Mouse (Mus musculus) heart, embryonic 15.5 days (tissue): Measurements from ENCODE around the gene Pfkfb3. TPM values are rescaled to one million over a fixed set of nuclear protein-coding genes. Genes with fewer than 3 reads are reported as not detected.

ENCODE experiments used
- ATAC-seq: fragments of 200-750 bp; cut with Nextera tagmentation; replicated peaks from 2 replicates; pipeline ENCODE4 v1.8.0; 2017; ENCODE audit warnings: low read depth, moderate TSS enrichment; ENCODE audit not compliant: insufficient number of reproducible peaks, insufficient read depth, low FRiP score
- H3K27ac ChIP-seq: fragments of 300-500 bp; sonication (generic); 2 replicates; pipeline ENCODE4 v1.5.1; 2015; ENCODE audit warnings: mild to moderate bottlenecking, inconsistent platforms
- H3K27me3 ChIP-seq: fragments of 300-500 bp; sonication (generic); 2 replicates; pipeline ENCODE4 v1.6.1; 2015; ENCODE audit warnings: inconsistent platforms
- H3K36me3 ChIP-seq: fragments of 300-500 bp; sonication (generic); 2 replicates; pipeline ENCODE4 v1.6.1; 2015; ENCODE audit warnings: mild to moderate bottlenecking, inconsistent platforms
- H3K4me1 ChIP-seq: fragments of 300-500 bp; sonication (generic); replicated peaks from 2 replicates; pipeline ENCODE4 v1.6.1; 2015; ENCODE audit warnings: inconsistent platforms
- H3K4me2 ChIP-seq: fragments of 300-500 bp; sonication (generic); 2 replicates; pipeline ENCODE4 v1.6.1; 2015; ENCODE audit warnings: inconsistent platforms, mild to moderate bottlenecking, moderate library complexity
- H3K4me3 ChIP-seq: fragments of 300-500 bp; sonication (generic); 2 replicates; pipeline ENCODE4 v1.5.1; 2015; ENCODE audit warnings: mild to moderate bottlenecking, inconsistent platforms
- H3K9ac ChIP-seq: fragments of 300-500 bp; sonication (generic); 2 replicates; pipeline ENCODE4 v1.6.1; 2015; ENCODE audit warnings: mild to moderate bottlenecking, inconsistent platforms
- H3K9me3 ChIP-seq: fragments of 300-500 bp; sonication (generic); replicated peaks from 2 replicates; pipeline ENCODE4 v1.6.1; 2016; ENCODE audit warnings: inconsistent platforms
- WGBS: fragments of 180-500 bp; shearing (Covaris S2); methylation state at CpG from one replicate; pipeline ENCODE4 v1.1.7; 2015; ENCODE audit warnings: mixed read lengths; 5-methylcytosine and 5-hydroxymethylcytosine counted together
- polyA plus RNA-seq: library from polyadenylated mRNA; unstranded; fragments of >200 nt; fragmentation: Nextera tagmentation; extraction: Ambion mirVana; gene quantifications from 2 replicates; pipeline ENCODE4 v1.2.1, GENCODE M21; 2015

Pfkfb3 gene
- polyA plus RNA-seq, 1 experiment from 2014 or later, result 9.8 TPM

DNA sequence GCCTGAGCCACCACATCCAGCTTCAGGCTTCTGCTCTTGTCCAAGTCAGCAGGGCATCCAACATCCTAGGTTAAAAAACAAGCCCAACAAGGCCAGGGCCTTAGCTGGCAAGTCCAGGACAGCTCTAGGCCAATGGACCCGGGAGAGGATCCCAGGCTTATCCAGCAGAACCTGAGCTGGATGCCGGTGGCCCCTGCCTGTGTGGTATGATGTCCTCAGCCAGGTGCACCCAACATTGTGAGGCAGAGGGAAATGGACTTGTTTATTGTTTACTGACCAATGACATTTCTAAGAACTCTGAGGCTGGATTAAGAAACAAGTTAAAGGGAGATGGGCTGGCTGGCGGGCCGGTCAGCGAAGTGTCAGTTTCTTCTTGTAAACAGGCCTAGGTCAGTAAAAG is 27.8 kb downstream of the Pfkfb3 start:
- H3K27me3 ChIP-seq, result no peaks in the 10 kb centered on the region
- H3K9ac ChIP-seq, result no peak overlapping the region
- no peak for ATAC-seq
- H3K27ac ChIP-seq, result no peak overlapping the region
- H3K4me1 ChIP-seq, result 0 out of 2 replicates have a peak, but pooled peaks cover 7% of the 10 kb centered on the region
- H3K4me2 ChIP-seq, result no peak overlapping the region
- H3K4me3 ChIP-seq, result no peak overlapping the region
- 85% methylated on average over 5 of the region's 5 CpGs for WGBS
- no peaks in the 10 kb centered on the region for H3K9me3 ChIP-seq
- H3K36me3 ChIP-seq, result no peaks in the 10 kb centered on the region

DNA sequence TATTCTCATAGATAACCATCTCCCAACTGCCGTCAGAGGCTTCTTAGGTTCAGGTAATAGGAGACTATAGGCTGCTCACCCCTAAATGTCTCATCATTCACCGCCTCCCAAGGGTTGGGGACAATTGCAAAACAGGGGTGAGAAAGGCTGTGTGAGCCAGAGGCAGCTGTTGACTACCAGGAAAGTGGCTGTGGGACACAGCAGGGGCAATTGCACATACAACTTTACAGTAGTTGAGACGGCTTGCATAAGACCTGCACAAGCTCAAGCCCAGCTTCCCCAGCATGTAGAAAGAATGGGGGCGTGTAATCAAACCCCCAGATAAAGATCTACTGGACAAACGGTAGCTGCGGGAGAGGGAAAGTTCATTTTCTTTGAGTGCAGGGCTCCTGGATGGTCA is 29.1 kb downstream of the Pfkfb3 start:
- Histone ChIP-seq H3K9me3 (no peaks in the 10 kb centered on the region), H3K27ac (no peak overlapping the region), H3K4me1 (0 out of 2 replicates have a peak, but pooled peaks cover 5% of the 10 kb centered on the region), H3K4me2 (no peak overlapping the region), H3K9ac (no peak overlapping the region), H3K27me3 (no peaks in the 10 kb centered on the region), H3K36me3 (no peaks in the 10 kb centered on the region), H3K4me3 (no peak overlapping the region)
- ATAC-seq, result no peak
- 69% methylated on average over 6 of the region's 6 CpGs for WGBS

DNA sequence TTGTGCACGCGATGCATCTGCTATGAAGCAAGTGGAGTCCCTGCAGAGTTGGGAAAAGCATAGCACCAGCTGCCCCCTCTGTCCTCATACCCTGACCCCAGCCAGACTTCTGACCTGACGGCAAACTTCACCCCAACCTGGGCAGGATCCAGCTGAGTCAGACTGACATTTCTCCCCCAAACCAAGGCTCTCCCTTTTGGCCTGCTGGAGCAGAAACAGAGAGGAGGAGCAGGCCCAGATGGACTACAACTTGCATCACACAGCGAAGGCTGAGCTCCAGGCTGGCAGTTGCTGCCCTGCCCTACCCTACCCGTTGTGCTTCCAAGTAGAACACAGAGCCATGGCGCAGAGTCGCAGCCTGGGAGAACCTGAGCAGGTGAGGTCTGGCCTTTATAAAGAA is 32.1 kb downstream of the Pfkfb3 start:
- no peak overlapping the region for H3K4me3 ChIP-seq
- no peaks in the 10 kb centered on the region for H3K27me3 ChIP-seq
- 90% methylated on average over 7 of the region's 7 CpGs for WGBS
- no peak for ATAC-seq
- H3K9me3 ChIP-seq, result no peaks in the 10 kb centered on the region
- H3K27ac ChIP-seq, result no peak overlapping the region
- H3K4me2 ChIP-seq, result no peak overlapping the region
- H3K9ac ChIP-seq, result no peak overlapping the region
- H3K36me3 ChIP-seq, result no peaks in the 10 kb centered on the region
- 0 out of 2 replicates have a peak, but pooled peaks cover 5% of the 10 kb centered on the region for H3K4me1 ChIP-seq

DNA sequence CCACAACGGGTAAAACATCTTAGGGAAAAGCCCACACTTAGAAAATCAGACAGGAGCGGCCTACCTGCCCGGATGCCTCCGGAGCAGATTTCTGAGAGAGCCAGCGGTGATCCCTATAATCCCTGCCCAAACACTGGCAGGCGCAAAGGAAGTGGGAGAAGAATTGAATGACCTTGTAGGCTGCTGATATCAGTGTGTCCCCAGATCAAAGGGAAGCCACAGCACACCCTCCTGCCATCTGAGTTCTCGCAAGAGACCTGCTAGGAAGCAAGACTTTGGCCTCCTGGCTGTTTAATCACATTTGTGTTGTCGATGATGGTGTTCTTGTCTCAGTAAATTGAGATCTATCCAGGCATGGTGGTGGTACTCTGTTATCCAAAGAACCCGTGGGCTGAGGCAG is 33.1 kb downstream of the Pfkfb3 start:
- Histone ChIP-seq H3K27me3 (no peaks in the 10 kb centered on the region), H3K9me3 (no peaks in the 10 kb centered on the region), H3K36me3 (no peaks in the 10 kb centered on the region), H3K27ac (no peak overlapping the region), H3K4me2 (no peak overlapping the region), H3K4me3 (no peak overlapping the region), H3K9ac (no peak overlapping the region), H3K4me1 (0 out of 2 replicates have a peak, but pooled peaks cover 5% of the 10 kb centered on the region)
- no peak for ATAC-seq
- 65% methylated on average over 9 of the region's 9 CpGs for WGBS

DNA sequence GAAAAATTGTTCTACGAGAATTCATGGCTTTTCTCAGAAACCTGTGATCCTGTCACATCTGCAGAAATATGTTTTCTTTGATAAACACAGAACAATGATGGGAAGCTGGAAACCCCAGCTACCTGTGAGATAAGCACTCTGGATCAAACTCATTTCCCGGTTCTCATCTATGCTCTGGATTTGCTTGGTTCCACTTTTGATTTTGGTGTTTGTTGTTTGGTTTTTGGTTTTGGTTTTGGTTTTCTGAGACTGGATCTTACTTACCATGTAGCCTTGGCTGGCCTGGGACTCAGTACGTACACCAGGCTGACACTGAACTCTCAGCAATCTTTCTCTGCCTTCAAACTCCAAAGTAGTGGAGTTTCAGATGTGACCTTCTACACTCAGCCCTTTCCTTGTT is 38.0 kb downstream of the Pfkfb3 start:
- no peak for ATAC-seq
- WGBS, result 68% methylated on average over 3 of the region's 3 CpGs

DNA sequence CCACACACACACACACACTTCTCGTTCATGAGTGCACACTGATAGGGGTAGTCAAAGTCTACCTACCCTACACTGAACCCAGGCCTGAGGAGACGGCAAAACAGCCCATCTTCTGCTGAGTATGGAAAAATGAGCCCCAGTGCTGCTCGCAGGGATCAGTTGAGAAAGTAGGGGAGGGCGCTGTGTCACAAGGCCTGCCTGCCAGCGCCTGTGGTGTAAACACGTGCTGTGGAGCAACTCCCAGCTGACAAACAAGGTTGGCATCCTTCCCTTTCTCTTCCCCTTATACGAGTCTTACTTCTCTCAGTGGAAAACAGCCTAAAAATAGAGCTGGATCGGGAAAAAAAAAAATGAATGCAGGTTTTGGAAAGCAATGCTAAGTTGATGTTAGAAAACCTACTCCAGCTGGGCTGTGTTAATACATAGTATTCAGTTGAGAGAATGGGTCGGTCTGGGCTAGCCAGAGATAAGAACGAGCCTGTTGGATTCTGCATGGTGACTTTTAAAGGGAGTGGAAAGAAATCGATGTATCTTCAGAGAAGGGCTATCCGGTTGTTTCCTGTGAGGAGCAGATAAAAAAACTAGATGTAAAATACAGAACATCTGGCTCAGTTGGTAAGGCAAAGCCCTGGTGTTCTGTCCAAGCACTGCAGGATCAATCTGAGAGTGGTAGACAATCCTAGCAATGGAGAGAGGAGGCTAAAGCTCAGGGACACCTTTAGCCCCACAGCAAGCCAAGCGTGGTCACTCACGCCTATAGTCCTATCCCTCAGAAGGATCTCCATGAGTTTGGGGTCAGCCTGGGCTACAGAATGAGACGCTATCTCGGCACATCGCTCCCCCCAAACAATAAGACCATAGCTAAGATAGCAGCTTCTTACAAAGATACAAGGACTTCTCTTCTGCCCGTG is 40.6 kb downstream of the Pfkfb3 start:
- peaks cover 9% of the 10 kb centered on the region for H3K4me1 ChIP-seq
- no peaks in the 10 kb centered on the region for H3K27me3 ChIP-seq
- no peaks in the 10 kb centered on the region for H3K36me3 ChIP-seq
- peak overlapping the region; percentile 47 for H3K27ac ChIP-seq
- WGBS, result 50% methylated on average over 18 of the region's 18 CpGs
- H3K4me3 ChIP-seq, result no peak overlapping the region
- H3K9me3 ChIP-seq, result no peaks in the 10 kb centered on the region
- no peak overlapping the region for H3K9ac ChIP-seq
- peak; percentile 66; the same call in 1 of the 2 replicates for ATAC-seq
- peak overlapping the region; percentile 27 for H3K4me2 ChIP-seq

More for the DNA sequence above, 38.0 kb downstream of the Pfkfb3 start:
- Histone ChIP-seq H3K27ac (no peak overlapping the region), H3K4me3 (no peak overlapping the region), H3K4me2 (no peak overlapping the region), H3K27me3 (no peaks in the 10 kb centered on the region), H3K36me3 (no peaks in the 10 kb centered on the region), H3K9me3 (no peaks in the 10 kb centered on the region), H3K4me1 (peaks cover 9% of the 10 kb centered on the region), H3K9ac (no peak overlapping the region)

DNA sequence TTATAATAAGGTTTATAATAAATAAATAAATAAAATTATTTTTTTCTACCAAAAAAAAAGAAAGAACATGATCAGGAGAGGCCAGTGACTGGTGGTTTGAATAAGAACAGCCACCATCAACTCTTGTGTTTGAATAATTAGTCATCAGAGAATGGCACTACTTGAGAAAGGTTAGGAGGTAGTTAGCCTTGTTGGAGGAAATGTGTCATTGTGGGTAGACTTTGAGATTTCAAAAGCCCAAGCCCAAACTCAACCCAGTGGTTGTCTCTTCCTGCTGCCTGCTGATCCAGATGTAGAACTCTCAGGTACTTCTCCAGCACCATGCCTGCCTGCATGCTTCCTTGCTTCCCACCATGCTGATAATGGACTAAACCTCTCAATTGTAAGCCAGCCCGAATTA is 41.8 kb downstream of the Pfkfb3 start:
- Histone ChIP-seq H3K27me3 (no peaks in the 10 kb centered on the region), H3K36me3 (no peaks in the 10 kb centered on the region)
- 80% methylated on average over 1 of the region's 1 CpGs for WGBS

DNA sequence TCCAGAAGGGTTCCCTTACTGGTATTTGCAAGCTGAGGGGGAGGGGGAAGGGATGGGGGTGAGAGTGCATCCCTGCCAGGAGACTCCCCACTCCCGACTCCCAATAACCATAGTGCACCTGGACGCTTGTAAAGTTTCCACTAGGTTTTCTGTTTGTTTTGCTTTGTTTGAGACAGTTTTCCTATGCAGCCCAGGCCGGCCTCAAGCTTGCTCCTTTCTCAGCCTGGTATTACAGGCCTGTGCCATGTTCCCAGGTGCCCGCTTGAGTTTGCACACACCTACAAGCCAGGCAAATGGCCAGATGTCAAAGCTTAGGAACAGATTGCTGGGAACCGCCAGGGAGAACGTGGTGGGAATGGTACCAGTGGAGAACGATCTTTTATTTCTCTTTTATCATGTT is 50.1 kb downstream of the Pfkfb3 start:
- Histone ChIP-seq H3K9ac (peak overlapping the region; percentile 40), H3K9me3 (no peaks in the 10 kb centered on the region), H3K36me3 (no peaks in the 10 kb centered on the region), H3K27ac (peak overlapping the region; percentile 92; the same call in 1 of the 2 replicates), H3K4me3 (peak overlapping the region; percentile 61), H3K4me1 (peaks cover 28% of the 10 kb centered on the region), H3K4me2 (peak overlapping the region; percentile 88), H3K27me3 (no peaks in the 10 kb centered on the region)
- 37% methylated on average over 7 of the region's 7 CpGs for WGBS
- ATAC-seq, result no peak

More for the DNA sequence above, 41.8 kb downstream of the Pfkfb3 start:
- H3K4me1 ChIP-seq, result peaks cover 9% of the 10 kb centered on the region
- H3K27ac ChIP-seq, result no peak overlapping the region
- no peak overlapping the region for H3K4me2 ChIP-seq
- no peaks in the 10 kb centered on the region for H3K9me3 ChIP-seq
- H3K9ac ChIP-seq, result no peak overlapping the region
- ATAC-seq, result no peak
- no peak overlapping the region for H3K4me3 ChIP-seq

DNA sequence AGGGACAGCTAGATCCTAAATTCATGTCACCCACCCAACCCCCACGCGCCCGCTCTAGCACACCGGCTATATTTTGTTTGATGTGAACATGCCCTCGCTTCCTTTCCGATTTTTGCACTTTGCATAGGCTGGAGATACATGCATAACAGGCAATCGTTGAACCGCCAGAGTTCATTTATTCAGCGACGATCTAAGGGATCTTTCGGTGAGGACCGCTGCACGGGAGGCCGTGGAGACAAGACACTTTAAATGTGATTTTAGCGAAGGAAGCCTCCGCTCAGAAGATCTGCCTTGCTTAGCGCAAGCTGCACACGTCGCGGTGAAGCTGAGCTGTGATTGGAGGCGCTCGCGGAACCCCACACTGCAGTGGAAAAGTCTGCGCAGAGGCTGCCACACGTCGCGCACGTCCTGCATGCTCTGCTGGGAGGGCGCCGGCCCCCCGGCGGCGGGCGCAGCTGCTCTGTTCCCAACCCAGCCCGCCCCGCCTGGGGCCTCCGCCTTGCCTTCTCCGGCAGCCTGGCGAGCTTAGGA is 50.9 kb downstream of the Pfkfb3 start:
- H3K9me3 ChIP-seq, result no peaks in the 10 kb centered on the region
- peak overlapping the region; percentile 92 for H3K27ac ChIP-seq
- peak overlapping the region; percentile 88 for H3K4me2 ChIP-seq
- no peaks in the 10 kb centered on the region for H3K36me3 ChIP-seq
- WGBS, result under 1% methylated on average over 39 of the region's 39 CpGs
- H3K27me3 ChIP-seq, result no peaks in the 10 kb centered on the region
- H3K4me1 ChIP-seq, result peaks cover 28% of the 10 kb centered on the region
- peak overlapping the region; percentile 61 for H3K4me3 ChIP-seq
- peak overlapping the region; percentile 40 for H3K9ac ChIP-seq
- ATAC-seq, result peak; percentile 80

DNA sequence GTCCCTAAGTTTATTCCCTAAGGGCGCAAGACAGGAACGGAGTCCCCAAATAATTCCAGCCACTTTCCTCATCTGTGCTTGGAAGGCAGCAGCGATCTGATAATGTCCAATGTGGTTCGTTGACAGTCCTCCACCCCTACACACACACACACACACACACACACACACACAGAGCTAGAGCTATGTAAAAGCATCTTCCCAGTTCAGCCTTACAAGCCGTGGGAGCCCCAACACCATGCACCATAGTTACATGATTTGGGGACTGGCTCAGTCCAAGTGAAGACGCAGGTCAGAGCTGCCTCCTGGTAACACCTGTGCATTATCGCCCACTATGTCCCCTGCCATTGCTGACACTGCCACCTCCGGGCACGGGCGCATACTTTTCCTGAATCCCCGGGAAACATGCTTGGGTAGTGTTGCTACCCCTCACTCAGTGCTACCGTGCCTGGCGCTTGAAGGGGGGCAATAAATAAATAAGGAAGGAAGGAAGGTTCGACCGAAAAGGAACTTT is 51.6 kb downstream of the Pfkfb3 start:
- Histone ChIP-seq H3K4me3 (peak overlapping the region; percentile 61), H3K36me3 (no peaks in the 10 kb centered on the region), H3K9ac (peak overlapping the region; percentile 40), H3K27me3 (no peaks in the 10 kb centered on the region), H3K9me3 (no peaks in the 10 kb centered on the region), H3K27ac (peak overlapping the region; percentile 92), H3K4me2 (peak overlapping the region; percentile 88), H3K4me1 (peaks cover 28% of the 10 kb centered on the region)
- under 1% methylated on average over 15 of the region's 15 CpGs for WGBS
- ATAC-seq, result peak; percentile 3; the same call in 1 of the 2 replicates
